Mouse (Mus musculus): ENCODE measurements around the gene Itpr3.

Gene Itpr3

DNA sequence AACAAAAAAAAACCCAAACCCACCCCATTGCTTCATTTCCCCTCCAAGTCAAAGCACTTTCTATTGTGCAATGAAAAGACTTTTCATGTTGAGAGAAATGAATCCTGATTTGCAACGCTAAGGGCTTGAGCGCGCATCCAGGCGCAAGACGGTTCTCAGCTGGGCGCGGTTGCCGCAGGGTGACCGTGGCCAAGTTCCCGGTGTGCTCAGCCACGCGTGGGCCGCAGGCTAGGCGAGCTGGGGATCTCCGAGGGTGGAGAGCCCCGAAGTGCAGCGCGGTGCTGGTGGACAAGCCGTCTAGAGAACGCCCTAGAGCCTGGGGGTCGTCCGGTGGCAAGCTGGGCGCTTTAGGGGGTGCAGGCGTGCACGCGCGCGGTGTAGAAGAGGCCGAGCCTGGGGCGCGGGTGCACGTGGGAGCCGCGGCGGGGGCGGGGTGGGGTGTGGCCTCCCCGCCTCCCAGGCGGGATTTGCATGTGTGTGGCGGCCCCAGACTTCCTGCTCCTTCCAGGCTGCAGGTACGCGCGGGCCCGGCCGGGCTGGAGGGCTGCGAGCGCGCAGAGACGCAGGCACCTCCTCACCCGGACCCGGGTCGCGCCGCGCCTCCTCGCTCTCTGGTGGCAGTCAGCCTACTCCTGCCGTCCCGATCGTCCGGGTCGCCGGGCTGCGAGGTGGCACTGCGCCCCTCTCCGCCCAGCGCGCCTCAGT is at the start of gene Itpr3:
Itpr3 (plus strand) TSS at position 493 of the 705 bp plus-strand sequence.
- DNase-seq (ENCODE audit: low read depth in 2 of 2, low spot score in 2 of 2) = peak; percentile 63 to 69

DNA sequence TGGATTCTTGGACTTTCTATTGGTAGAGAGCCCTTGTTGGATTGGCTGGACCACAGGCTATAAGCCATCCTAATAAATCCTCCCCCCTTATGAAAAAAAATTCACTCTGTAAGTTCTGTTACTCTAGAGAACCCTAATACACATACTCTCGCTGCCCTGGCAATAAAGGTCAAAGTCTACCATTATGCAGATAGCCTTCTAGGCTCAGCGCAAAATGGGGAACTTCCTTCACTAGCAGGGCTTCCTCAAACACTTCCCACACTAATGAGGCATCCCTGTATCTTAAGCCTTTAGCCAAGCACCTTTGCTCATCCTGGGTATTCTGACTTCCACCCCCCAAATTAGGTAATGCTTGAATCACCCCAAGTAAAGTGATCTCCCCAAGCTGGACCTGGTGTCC is 48.8 kb upstream of the Itpr3 start:
- DNase-seq (ENCODE audit: low read depth in 2 of 2, low spot score in 2 of 2) = no peak

DNA sequence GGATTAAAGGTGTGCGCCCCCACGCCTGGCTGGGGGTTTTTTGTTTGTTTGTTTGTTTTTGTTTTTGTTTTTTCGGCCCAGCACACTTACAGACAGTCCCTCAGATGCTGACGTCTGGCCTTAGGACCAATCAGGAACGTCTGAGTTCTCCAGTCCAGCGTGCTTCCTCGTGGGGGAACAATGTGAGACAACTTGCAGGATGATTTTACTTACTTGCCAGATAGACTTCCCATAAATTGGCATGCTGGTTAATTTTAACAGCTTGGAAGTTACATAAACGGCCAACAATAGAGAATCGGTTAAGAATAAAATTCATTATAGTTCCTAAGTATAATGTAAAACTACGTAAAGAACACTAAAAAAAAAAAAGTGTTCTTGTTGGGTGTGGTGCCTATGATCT is 45.9 kb upstream of the Itpr3 start:
- no peak for DNase-seq (ENCODE audit: low read depth in 2 of 2, low spot score in 2 of 2)

DNA sequence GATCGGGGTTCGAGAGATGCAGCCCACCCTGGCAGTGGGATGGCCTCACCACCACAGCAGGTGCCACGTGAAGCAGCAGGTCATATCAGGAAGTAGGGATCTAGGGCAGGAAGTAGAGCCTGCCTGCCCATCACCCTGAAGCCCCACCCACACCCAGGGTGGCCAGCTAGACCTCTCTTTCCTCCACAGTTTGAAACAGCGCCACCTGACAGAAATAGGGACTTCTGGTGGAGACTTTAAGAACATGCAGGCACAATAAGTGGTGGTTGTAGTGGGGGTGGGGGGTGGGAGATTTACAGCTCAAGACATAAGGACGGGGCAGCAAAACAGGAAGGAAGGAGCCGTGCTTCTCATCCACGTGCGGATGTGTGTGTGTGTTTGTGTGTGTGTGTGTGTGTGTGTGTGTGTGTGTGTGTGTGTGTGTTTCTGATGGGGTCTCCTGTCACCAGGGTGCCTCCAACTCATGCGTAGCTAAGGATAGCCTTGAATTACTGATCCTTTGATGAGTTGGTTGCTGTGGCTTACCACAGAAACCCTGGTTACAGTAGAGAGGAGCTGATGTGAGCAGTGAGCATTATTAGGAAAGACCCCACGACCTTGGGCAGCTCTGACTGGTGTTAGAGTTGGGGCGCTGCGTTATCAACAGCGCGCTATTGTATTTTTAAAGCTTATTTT is 45.0 kb upstream of the Itpr3 start:
- DNase-seq (ENCODE audit: low read depth in 2 of 2, low spot score in 2 of 2) = peak; percentile 57 to 73

DNA sequence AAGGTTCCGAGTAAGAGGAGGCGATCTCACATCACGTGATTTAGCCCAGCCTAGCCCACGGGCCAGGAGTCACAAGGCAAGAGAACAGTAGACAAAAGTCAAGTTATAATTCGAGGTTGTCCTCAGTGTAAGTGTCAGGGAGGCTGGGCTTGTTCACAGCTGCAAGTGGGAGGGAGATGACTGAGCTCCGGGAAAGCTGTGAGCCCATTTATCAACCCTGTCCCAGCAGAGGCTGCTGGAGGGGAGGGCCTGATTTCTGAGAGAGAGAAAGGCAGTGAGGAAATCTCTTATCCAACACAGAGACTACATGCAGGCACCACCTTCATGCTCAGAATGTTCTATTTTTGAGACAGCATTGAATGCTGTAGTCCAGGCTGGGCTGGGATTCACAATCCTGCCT is 44.2 kb upstream of the Itpr3 start:
- no peak for DNase-seq (ENCODE audit: low read depth in 2 of 2, low spot score in 2 of 2)

DNA sequence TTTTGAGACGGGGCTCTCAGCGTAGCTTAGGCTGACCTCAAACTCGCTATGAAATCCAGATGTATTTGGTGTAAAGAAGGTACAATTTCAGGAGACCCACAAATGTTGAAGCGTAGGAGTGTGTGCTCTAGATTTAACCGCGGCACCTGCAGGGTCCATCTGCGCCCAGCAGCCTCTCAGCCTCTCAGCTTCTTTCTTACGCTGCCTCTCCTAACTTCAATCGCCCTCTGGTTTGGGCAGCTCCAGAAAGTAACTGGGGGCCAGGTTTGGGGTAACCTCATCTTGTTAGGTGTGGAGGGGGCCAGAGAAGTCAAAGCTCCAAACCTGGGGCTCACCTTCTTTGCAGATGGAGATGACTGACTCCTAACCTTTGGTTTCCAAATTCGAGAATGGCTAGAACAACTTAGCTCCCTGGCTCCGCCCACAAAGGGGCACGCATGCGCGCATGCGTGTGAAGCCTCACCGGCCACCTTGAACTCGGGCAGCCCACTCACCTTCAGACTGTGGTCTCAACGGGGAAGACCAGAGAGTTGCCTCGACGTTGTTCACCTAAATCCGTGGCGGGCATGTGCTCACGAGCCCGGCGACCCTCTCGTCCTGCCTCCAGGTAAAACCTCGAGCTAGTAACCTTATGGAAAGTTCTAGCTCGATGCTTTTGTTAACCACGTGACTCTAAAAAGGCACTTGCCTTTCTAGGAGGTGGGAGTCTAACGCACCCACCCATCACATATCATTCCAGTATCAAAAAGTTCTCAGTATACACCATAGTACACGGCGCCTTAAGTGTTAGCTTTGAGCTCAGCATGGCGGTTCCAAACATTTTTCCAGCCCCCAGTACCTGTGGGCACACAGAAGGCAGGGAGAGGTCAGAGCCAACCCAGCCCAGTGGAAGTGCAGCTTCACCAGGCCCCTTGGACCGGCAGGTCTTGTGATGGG is 39.3 kb upstream of the Itpr3 start:
- DNase-seq (ENCODE audit: low read depth in 2 of 2, low spot score in 2 of 2) = peak; percentile 78 to 88

DNA sequence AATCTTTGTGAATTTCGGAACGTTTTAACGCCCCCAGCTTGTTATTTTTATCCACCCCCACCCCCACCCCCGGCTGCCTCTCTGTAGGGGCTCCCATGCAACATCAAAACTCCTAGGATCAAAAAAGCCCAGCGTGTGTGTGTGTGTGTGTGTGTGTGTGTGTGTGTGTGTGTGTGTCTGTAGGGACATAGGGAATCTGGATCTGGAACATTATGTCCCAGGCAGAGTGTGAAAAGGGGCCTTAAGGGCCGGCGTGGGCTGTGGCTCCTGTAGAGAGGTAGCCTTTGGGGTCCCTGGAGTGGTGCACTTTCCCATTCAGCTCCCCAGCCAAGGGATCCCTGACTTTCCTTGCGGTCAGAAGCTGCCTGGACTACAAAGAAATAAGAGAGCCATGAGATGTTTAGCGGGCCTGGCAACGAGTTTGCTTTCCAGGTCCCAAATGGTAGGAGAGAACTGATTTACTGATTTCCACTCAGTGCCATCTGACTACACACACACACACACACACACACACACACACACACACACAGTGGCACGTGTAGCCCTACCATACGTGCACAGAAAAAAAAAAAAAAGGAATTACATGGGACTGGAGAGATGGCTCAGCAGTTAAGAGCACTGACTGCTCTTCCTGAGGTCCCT is 38.4 kb upstream of the Itpr3 start:
- no peak for DNase-seq (ENCODE audit: low read depth in 2 of 2, low spot score in 2 of 2)

DNA sequence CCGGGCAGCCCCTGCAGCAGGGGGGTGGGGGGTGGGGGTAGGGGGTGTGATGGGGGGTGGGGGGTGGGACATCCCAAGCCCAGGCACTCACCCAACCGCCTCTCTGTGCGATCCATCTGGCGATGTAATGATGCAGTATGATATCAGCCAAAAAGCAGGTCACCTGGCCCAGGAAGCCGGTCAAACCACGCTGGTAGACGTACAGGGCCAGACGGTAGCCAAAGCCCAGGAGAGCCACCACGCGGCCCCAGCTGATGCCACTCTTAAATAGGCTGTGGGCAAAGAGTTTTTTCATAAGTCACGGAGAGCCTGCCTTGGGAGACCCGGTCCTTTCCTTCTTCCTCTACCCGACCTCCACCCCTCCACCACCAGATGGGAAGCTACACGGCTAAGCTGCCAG is 36.0 kb upstream of the Itpr3 start:
- DNase-seq (ENCODE audit: low read depth in 2 of 2, low spot score in 2 of 2) = no peak

DNA sequence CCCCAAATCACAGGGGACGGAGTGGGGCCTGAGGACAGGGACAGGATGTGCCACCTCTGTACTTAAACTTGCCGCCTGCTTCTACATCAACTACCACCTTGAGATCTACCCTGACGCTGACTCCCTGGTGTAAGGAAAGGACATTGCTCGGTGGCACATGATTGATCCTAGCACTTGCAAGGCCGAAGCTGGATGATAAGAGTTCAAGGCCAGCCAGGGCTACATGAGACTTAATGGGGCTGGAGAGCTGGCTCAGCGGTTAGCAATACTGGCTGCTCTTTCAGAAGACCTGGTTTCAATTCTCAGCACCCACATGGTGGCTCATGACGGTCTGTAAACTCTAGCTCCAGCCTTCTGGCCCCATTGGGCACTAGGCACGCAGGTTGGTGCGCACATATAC is 35.4 kb upstream of the Itpr3 start:
- no peak for DNase-seq (ENCODE audit: low read depth in 2 of 2, low spot score in 2 of 2)

DNA sequence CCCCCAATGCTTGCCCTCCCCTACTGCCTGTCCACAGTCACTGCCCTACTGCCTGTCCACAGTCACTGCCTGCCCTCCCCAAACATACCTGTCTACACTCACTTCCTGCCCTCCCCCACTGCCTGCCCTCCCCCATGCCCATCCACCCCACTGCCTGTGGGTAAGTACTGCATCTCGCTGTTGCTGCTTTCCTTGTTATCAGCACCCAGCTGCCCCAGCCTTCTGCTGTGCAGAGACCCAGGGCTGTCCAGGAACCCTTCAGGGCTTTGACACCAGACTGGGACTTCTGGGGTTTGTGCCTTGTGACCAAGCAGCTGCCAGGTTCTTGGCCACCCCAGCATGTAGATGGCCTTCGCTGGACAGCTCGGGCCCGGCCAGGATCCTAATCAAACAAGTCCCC is 33.8 kb upstream of the Itpr3 start:
- DNase-seq (ENCODE audit: low read depth in 2 of 2, low spot score in 2 of 2) = no peak

DNA sequence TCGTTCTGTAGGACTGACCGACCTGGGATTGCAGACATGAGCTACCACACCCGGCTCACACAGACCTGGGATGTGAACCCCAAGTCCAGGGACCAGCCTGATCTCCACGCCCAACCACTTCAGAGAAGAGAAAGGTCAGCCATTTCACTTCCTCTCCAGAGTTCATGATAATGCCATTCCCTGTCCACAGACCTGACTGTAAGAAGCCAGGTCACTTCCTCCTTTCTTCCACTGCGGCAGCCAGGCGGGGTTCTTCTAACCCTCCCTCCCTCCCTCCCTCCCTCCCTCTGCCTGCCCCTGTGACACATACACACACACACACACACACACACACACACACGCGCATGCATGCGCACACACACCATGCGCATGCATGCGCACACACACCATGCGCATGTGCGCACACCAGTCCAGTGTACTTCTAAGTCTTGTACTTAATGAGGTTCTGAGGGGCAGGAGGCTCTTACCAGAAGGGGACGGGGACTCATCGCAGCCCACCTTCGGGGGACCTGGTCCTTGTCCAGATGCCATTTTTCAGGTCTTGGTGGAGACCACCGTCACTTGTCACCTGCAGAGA is 31.7 kb upstream of the Itpr3 start:
- no peak for DNase-seq (ENCODE audit: low read depth in 2 of 2, low spot score in 2 of 2)

DNA sequence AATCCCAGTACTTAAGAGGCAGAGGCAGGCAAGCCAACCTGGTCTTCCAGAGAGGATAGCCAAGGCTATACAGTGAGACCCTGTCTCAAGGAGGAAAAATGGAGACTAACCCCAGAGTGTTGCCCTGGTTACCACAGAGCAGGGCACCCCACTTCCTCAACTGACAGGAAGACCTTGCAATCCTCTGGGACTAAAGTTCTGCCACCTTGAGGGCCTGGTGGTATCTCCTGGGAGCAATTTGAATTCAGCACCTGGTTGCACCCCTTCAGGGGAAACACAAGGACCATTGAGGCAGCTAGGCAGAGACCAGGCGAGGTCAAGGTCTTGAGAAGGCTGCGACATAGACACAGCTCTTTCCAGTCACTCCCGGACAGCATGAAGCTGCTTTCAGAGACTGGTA is 31.2 kb upstream of the Itpr3 start:
- DNase-seq (ENCODE audit: low read depth in 2 of 2, low spot score in 2 of 2) = no peak

DNA sequence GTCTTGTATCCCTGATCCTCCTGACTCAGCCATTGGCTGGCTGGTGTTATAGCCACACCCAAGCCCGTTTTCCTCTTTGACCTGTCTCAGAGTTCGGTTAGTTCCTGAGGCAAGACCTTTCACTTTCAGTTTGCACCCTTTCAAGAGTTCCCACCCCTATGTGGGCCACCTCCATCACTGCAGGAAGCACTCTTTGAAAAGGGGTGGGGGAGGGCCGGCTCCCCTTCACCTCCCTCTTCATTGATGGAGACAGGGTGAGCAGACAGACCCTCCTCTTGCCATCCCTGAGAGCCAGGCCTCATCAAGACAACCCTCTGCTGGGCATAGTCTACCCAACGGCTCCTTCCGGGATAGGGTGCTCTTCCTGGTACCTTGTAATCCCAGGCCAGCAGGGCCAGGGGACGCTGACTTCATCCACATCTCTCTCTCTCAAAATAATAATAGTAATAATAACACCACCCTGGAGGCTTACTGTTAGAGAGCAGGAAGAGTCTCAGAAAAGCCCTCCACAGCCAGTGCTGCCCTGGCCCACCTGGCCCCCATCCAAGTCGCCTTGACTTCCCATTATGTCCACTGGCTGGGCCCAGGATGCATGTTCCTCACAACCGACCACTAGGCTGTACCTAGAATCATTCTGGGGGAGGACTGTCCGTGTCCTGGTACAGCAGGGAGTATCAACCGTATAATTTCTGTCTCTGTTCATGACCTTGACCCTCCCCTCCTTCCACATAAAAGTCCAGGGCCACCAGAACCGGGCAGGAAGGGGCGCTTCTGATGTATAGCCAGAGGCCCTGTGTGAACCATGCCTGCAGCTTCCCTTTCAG is 29.4 kb upstream of the Itpr3 start:
- peak; percentile 56 to 58 for DNase-seq (ENCODE audit: low read depth in 2 of 2, low spot score in 2 of 2)

DNA sequence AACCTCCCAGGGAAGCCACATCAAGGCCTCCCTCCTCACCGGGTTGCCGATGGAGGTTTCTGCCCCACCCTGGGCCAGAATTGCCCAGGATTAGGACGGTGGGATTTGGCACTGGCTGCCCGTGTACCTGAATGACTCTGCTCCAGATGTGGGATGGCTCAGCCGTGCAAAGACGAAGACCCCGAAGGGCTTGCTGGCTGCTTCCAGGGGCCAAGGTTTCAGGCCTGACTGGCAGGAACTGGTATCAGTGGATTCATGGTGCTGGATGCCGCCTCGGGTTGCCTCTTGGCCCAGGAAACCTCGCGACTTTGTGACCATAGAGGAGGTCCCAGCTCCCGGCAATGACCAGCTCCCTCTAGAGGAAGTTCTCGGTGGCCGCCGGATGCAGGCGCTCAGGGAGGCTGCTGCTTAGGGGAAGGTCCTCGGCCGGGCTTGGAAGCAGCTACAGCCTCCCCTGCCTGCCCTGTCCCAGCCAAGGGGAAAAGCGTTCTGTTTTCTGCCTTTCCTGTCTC is 28.8 kb upstream of the Itpr3 start:
- DNase-seq (ENCODE audit: low read depth in 2 of 2, low spot score in 2 of 2) = peak; percentile 84 to 91

DNA sequence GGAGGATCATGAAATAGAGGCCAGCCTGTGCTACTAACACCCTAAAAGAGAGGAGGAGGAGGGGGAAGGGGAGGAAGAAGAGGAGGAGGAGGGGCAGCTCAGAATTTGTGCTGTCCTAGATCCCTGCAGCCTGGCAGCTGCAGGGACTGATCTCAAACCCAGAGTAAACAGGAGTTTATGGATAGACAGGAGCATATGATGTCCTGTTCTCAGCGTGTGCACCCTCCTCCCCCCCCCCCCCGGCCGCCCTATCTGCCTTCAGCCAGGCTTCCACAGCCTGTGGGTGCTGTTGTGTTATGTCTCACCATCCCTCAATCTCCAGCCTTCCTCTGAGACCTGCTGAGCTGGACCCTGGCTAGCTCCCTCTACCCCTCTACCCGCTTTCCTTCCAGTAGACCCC is 28.2 kb upstream of the Itpr3 start, which contains the start of gene Bak1:
Bak1 (minus strand) TSS at position 101 of the 400 bp plus-strand sequence.
- no peak for DNase-seq (ENCODE audit: low read depth in 2 of 2, low spot score in 2 of 2)

DNA sequence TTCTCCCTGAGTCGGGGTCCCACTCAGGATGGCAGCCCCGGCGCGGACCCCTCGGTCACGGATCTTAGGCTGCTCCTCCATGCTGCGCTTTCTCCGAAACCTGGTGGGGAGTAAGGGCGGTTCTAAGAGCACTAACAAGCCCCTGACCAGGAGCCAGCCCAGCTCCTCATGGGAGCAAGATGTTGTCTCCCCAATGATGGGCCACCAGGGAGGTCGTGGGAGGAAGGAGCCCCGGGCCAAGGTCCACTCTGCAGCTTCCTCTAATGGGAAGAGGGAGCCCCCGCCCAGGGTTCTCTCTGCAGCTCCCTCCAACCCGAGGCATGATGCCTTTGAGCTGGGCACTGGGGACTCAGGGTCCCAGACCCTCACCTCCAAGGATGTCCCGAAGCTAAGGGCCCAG is 27.7 kb upstream of the Itpr3 start:
- DNase-seq (ENCODE audit: low read depth in 2 of 2, low spot score in 2 of 2) = no peak

DNA sequence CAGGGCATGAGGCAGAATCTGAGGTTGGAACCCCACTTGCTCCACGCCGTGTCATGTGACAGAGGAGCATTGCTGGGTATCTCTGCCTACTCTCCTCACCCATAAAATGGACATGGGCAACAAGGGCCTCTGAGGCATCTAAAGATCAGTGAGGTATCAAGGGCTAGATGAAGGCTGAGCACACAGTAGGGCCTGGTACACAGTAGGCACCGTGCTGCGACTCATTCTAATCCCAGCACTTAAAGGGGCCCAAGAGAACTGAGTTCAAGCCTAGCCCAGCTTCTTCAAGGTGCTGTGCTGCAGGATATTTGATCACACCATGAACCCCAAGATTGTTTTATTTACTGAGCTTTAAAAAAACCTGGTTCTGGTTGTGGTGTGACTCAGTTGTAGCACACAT is 26.2 kb upstream of the Itpr3 start:
- DNase-seq (ENCODE audit: low read depth in 2 of 2, low spot score in 2 of 2) = no peak

DNA sequence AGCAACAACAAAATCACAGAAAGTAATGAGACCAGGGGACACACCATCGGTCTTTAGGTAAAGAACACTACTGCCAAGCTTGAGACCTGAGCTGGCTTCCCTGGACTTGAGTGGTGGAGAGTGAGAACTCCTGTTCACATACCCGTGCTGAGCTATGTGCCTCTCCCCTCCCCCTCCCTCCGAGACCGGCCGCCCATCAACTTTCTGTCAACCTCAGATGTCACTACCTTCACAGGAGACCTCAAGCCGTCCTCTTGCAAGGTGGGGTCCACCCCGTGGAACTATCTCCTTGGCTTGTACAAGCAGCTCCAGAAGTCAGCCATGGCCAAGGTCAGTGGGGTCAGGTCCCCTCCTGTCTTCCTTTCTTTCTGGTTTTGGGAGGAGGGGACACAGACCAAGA is 24.8 kb upstream of the Itpr3 start:
- no peak for DNase-seq (ENCODE audit: low read depth in 2 of 2, low spot score in 2 of 2)

DNA sequence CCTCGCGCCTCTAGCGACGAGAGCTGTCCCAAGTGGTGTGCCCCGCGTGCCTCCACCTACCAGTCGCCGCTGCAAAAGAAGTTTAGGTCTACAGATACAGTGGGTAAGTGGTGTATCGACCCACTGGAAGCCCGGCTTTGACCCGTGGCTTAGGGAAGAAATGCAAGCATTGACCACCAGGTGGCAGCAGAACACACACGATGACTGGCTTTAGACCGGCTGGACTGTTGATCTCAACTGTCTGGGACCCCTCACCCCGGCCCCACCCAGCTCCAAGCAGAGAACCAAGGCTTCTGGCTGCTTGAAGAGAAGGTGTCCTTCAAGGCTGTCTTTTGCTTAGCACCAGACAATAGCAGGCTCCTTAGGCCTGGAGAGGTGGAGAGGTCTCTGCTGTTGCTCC is 24.2 kb upstream of the Itpr3 start:
- peak; percentile 62 for DNase-seq (ENCODE audit: low read depth in 2 of 2, low spot score in 2 of 2)

DNA sequence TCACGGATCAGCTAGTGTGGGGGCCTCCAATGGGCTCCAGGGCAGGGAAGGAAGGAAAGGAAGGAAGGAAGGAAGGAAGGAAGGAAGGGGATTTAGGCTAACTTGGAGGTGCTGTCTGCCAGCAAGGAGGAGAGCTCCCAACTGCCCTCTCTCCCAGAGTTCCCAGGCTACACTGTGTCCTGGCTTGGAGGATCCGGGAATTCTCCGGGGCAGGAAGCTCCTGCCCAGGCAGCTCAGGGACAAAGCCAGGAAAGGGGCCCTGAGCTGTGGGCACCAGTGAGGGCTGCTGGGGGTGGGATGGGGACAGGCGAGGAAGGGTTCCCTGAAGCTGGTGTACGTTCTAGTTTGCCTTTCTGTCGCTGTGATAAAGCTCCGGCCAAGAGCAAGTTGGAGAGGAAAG is 20.6 kb upstream of the Itpr3 start:
- DNase-seq (ENCODE audit: low read depth in 2 of 2, low spot score in 2 of 2) = no peak
